In genomic region chr5:32862469-32863132, GRCm38 (mm10) we compare ENCODE assay signal across 8 mouse cellular contexts. TPM values are rescaled to one million over a fixed set of nuclear protein-coding genes. Genes with fewer than 3 reads are reported as not detected.
DNase-seq lines count a peak whose midpoint lies in the region; ATAC-seq lines count a peak whose summit lies in the region.

No protein-coding gene starts in this region.

- peaks cover 6% of the 10 kb centered on the region for H3K4me1 ChIP-seq in heart, embryonic 10.5 days
- H3K4me1 ChIP-seq in kidney, embryonic 14.5 days (ENCODE audit: control insufficient read depth, insufficient read depth, low read length), result no peaks in the 10 kb centered on the region; the same call in 1 of the 2 replicates

- 85% methylated on average over 6 of the region's 6 CpGs for WGBS in heart, embryonic 10.5 days
- WGBS in kidney, embryonic 14.5 days, result 50% methylated on average over 6 of the region's 6 CpGs

- H3K27ac ChIP-seq in heart, embryonic 10.5 days, result peak overlapping the region; percentile 92; the same call in 1 of the 2 replicates
- peak overlapping the region; percentile 83; the same call in 1 of the 2 replicates for H3K27ac ChIP-seq in kidney, embryonic 14.5 days (ENCODE audit: low read depth, low read length)

- DNase-seq in heart, embryonic 10.5 days (ENCODE audit: low spot score), result no peak
- no peak for DNase-seq in heart, postnatal 4 days
- peak; percentile 61 for DNase-seq in NIH3T3 (ENCODE audit: low read depth)
- DNase-seq in lung, postnatal 14 days, result peak; percentile 24
- DNase-seq in urinary bladder, adult 2 months (ENCODE audit: low spot score), result no peak
- DNase-seq in cerebellum, postnatal 36 days, result no peak

- peak overlapping the region; percentile 51; the same call in 1 of the 2 replicates for H3K9ac ChIP-seq in kidney, embryonic 14.5 days (ENCODE audit: low read depth, low read length)

- ATAC-seq in kidney, embryonic 14.5 days (ENCODE audit: low FRiP score, low TSS enrichment), result no peak
- ATAC-seq in monocyte, adult 5-6 weeks (replicated peaks; ENCODE audit: insufficient number of reproducible peaks, low FRiP score, low TSS enrichment, poor library complexity, severe bottlenecking), result no peak

- peak overlapping the region; percentile 58 for H3K4me2 ChIP-seq in kidney, embryonic 14.5 days (replicated peaks; ENCODE audit: low read depth, low read length)

- H3K4me3 ChIP-seq in heart, embryonic 10.5 days, result peak overlapping the region; percentile 84
- H3K4me3 ChIP-seq in kidney, embryonic 14.5 days (ENCODE audit: low read length), result peak overlapping the region; percentile 79; the same call in 1 of the 2 replicates

- H3K9me3 ChIP-seq in heart, embryonic 10.5 days, result no peaks in the 10 kb centered on the region
- no peaks in the 10 kb centered on the region for H3K9me3 ChIP-seq in kidney, embryonic 14.5 days (ENCODE audit: control insufficient read depth, low read length)

- peaks cover 7% of the 10 kb centered on the region for H3K36me3 ChIP-seq in heart, embryonic 10.5 days
- peaks cover 6% of the 10 kb centered on the region; the same call in 1 of the 2 replicates for H3K36me3 ChIP-seq in kidney, embryonic 14.5 days (ENCODE audit: control insufficient read depth, insufficient read depth, low read length)

- no peaks in the 10 kb centered on the region for H3K27me3 ChIP-seq in heart, embryonic 10.5 days (ENCODE audit: insufficient read depth, poor library complexity, severe bottlenecking)
- H3K27me3 ChIP-seq in kidney, embryonic 14.5 days (ENCODE audit: control insufficient read depth, insufficient read depth, low read length), result no peaks in the 10 kb centered on the region

RNA-seq across cellular contexts. Expression of gene Depdc5, which starts 0.9 kb away (rescaled TPM):
- 24.4 and 25.0 TPM in 2 replicates for polyA plus RNA-seq in heart, embryonic 10.5 days (2016; fragmentation: Nextera tagmentation; extraction: Ambion mirVana)
- total RNA-seq in heart, postnatal 4 days (2021), result 10 to 100 TPM; 25.2 to 29.4 TPM
- polyA plus RNA-seq in kidney, embryonic 14.5 days (2014; fragmentation: Nextera tagmentation; extraction: Ambion mirVana), result 16.8 and 19.8 TPM in 2 replicates
- 18.7 to 49.2 TPM (median 47.3 TPM) in 3 replicates for total RNA-seq in monocyte, adult 5-6 weeks (2017)
- 14.0 and 15.4 TPM in 2 replicates for polyA plus RNA-seq in urinary bladder, adult 2 months (2012; rRNA removed)

RNA-seq across cellular contexts. Expression of gene Prr14l, which starts 8.5 kb away (rescaled TPM):
- polyA plus RNA-seq in heart, embryonic 10.5 days (2016; fragmentation: Nextera tagmentation; extraction: Ambion mirVana), result 14.0 and 17.5 TPM in 2 replicates
- 10 to 100 TPM; 15.5 to 15.8 TPM for total RNA-seq in heart, postnatal 4 days (2021)
- 12.6 and 20.7 TPM in 2 replicates for polyA plus RNA-seq in kidney, embryonic 14.5 days (2014; fragmentation: Nextera tagmentation; extraction: Ambion mirVana)
- 22.1 to 49.8 TPM (median 23.9 TPM) in 3 replicates for total RNA-seq in monocyte, adult 5-6 weeks (2017)
- polyA plus RNA-seq in urinary bladder, adult 2 months (2012; rRNA removed), result 8.5 and 10.7 TPM in 2 replicates

RNA-seq across cellular contexts. Expression of gene Gm20671, which starts 35.7 kb away (rescaled TPM):
- not detected in 2 replicates for polyA plus RNA-seq in heart, embryonic 10.5 days (2016; fragmentation: Nextera tagmentation; extraction: Ambion mirVana)
- total RNA-seq in heart, postnatal 4 days (2021), result not detected
- not detected in 2 replicates for polyA plus RNA-seq in kidney, embryonic 14.5 days (2014; fragmentation: Nextera tagmentation; extraction: Ambion mirVana)
- 1.3 to 6.0 TPM in 2 of 3 replicates, not detected in the other for total RNA-seq in monocyte, adult 5-6 weeks (2017)
- not detected in 2 replicates for polyA plus RNA-seq in urinary bladder, adult 2 months (2012; rRNA removed)

Comparison
In these comparisons a context has a peak if more than half of its experiments do, and no peak if none do; other contexts are left out.
1. DNase-seq: peak in NIH3T3 (single experiment) and lung, postnatal 14 days (single experiment); none in heart, embryonic 10.5 days (single experiment), heart, postnatal 4 days (single experiment), urinary bladder, adult 2 months (single experiment) and cerebellum, postnatal 36 days (0 of 2).